Mouse (Mus musculus) forebrain, embryonic 11.5 days (tissue): ENCODE measurements around the gene Gyg. TPM values are rescaled to one million over a fixed set of nuclear protein-coding genes. Genes with fewer than 3 reads are reported as not detected.

Source experiments
- ATAC-seq: fragments of 200-750 bp; cut with Nextera tagmentation; replicated peaks from 2 replicates; pipeline ENCODE4 v1.8.0; 2017; ENCODE audit warnings: moderate TSS enrichment; ENCODE audit not compliant: low FRiP score
- DNase-seq: peaks from one replicate; pipeline ENCODE4 v3.0.0-alpha.2; 2017; ENCODE audit warnings: low spot score
- H3K27ac ChIP-seq: fragments of 300-500 bp; sonication (generic); 2 replicates; pipeline ENCODE4 v1.5.1; 2014; ENCODE audit warnings: low read depth, low read length
- H3K27me3 ChIP-seq: fragments of 300-500 bp; sonication (generic); 2 replicates; pipeline ENCODE4 v1.6.1; 2014; ENCODE audit warnings: mild to moderate bottlenecking, low read length, mixed read lengths; ENCODE audit not compliant: control insufficient read depth, insufficient read depth
- H3K36me3 ChIP-seq: fragments of 300-500 bp; sonication (generic); 2 replicates; pipeline ENCODE4 v1.6.1; 2014; ENCODE audit warnings: mild to moderate bottlenecking, low read length, moderate library complexity, mixed read lengths; ENCODE audit not compliant: control insufficient read depth, insufficient read depth
- H3K4me1 ChIP-seq: fragments of 300-500 bp; sonication (generic); replicated peaks from 2 replicates; pipeline ENCODE4 v1.6.1; 2014; ENCODE audit warnings: low read length, mixed read lengths; ENCODE audit not compliant: control insufficient read depth, insufficient read depth
- H3K4me2 ChIP-seq: fragments of 300-500 bp; sonication (generic); 2 replicates; pipeline ENCODE4 v1.6.1; 2014; ENCODE audit warnings: low read depth, mild to moderate bottlenecking, low read length, moderate library complexity, mixed read lengths; ENCODE audit not compliant: severe bottlenecking
- H3K4me3 ChIP-seq: fragments of 300-500 bp; sonication (generic); 2 replicates; pipeline ENCODE4 v1.5.1; 2014; ENCODE audit warnings: low read depth, low read length
- H3K9ac ChIP-seq: fragments of 300-500 bp; sonication (generic); 2 replicates; pipeline ENCODE4 v1.6.1; 2014; ENCODE audit warnings: low read length
- H3K9me3 ChIP-seq: fragments of 300-500 bp; sonication (generic); 2 replicates; pipeline ENCODE4 v1.6.1; 2016; ENCODE audit warnings: low read length, mixed read lengths; ENCODE audit not compliant: control insufficient read depth
- WGBS: fragments of 180-500 bp; shearing (Covaris S2); extraction: QIAGEN DNeasy Blood & Tissue Kit; methylation state at CpG from one replicate; pipeline ENCODE4 v1.1.7; 2014; 5-methylcytosine and 5-hydroxymethylcytosine counted together
- polyA plus RNA-seq: library from polyadenylated mRNA; unstranded; fragments of >200 nt; fragmentation: Nextera tagmentation; extraction: Ambion mirVana; gene quantifications from 2 replicates; pipeline ENCODE4 v1.2.1, GENCODE M21; 2014

Gyg gene
- 36.2 and 37.6 TPM in 2 replicates for polyA plus RNA-seq

GRCm38 (mm10) chr3:20154531-20155367 is at the start of gene Gyg:
TSS of gene Gyg (minus strand) at chr3:20155317.
- peak within 1 kb of the TSS; percentile 77 for H3K9ac ChIP-seq
- peak within 1 kb of the TSS; percentile 52 for H3K4me3 ChIP-seq
- under 1% methylated on average over 73 of the region's 73 CpGs for WGBS
- DNase-seq (peak; percentile 77), ATAC-seq (peak; percentile 94)
- no peaks in the 10 kb centered on the region; the same call in 1 of the 2 replicates for H3K4me1 ChIP-seq
- no peaks in the 10 kb centered on the region for H3K36me3 ChIP-seq
- H3K4me2 ChIP-seq: peak within 1 kb of the TSS; percentile 87
- H3K9me3 ChIP-seq: peaks cover 3% of the 10 kb centered on the region; the same call in 1 of the 2 replicates
- no peak within 1 kb of the TSS for H3K27ac ChIP-seq
- no peaks in the 10 kb centered on the region for H3K27me3 ChIP-seq

- Histone ChIP-seq H3K9me3 (no peaks in the 10 kb centered on the region), H3K9ac (no peak overlapping the region), H3K4me1 (no peaks in the 10 kb centered on the region), H3K27me3 (no peaks in the 10 kb centered on the region), H3K4me2 (no peak overlapping the region), H3K4me3 (no peak overlapping the region), H3K27ac (no peak overlapping the region), H3K36me3 (no peaks in the 10 kb centered on the region)
- 28% methylated on average over 6 of the region's 6 CpGs for WGBS
- DNase-seq: peak; percentile 83
- peak; percentile 75 for ATAC-seq
These were observed 43.8 kb upstream of the Gyg start for GRCm38 (mm10) chr3:20198869-20199268.

DNA sequence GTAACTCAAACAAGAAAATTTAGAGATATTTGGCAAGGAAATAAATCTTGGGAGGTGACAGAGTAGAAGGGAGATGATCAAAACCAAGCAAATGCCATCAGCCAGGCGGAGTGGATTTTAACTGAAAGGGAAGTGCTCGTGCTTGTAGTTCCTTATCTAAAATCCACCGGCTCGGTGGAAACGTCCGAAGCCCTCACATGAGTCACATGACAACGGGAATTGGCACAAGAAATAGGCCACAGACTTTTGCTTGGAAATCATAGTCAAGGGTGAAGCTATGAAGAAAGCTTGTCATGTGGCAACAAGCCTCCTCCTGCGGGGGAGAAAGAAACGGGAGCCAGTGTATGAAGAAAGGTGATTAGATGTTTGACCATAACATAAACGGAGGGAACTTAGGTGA is 42.8 kb upstream of the Gyg start:
- 90% methylated on average over 10 of the region's 10 CpGs for WGBS
- no peak for ATAC-seq
- H3K4me3 ChIP-seq: no peak overlapping the region

DNA sequence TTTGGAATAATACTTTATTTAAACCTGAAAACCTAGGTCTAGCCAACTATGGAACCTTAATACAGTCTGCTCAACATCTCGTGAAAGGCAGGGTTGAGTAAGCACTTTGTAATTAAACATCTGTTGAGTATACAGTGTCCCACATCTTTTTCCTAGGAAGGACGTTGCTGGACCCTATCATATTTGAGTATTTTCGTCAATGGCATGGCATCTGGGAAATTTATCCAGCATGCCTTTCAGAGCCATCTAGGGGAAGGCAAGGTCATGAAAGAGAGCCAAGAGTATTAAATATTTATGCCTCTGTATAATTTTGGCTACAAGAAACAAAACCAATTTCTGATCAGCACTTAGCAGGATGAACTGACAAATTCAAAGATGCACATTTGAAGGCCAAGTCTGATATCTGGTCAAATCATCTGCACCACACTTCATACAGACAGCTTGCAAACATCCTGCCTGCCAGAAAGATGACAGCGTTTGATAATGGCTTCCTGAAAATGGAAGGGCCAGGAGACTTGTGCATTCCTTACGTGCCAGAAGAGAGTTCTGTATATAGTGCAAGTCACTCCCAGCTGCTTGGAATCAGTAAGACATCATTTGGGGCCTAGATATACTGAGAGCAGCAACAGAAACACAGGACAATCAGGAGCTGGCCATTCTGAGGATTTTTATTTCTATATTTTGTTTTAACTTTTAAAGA is 34.0 kb upstream of the Gyg start:
- H3K9me3 ChIP-seq: no peaks in the 10 kb centered on the region
- H3K4me1 ChIP-seq: no peaks in the 10 kb centered on the region
- no peak overlapping the region for H3K4me2 ChIP-seq
- no peak for DNase-seq
- no peak overlapping the region for H3K9ac ChIP-seq
- no peak overlapping the region for H3K27ac ChIP-seq
- H3K36me3 ChIP-seq: no peaks in the 10 kb centered on the region
- ATAC-seq: no peak
- no peak overlapping the region for H3K4me3 ChIP-seq
- H3K27me3 ChIP-seq: no peaks in the 10 kb centered on the region
- WGBS: 73% methylated on average over 5 of the region's 5 CpGs

More for the DNA sequence above, 42.8 kb upstream of the Gyg start:
- H3K36me3 ChIP-seq: no peaks in the 10 kb centered on the region
- no peaks in the 10 kb centered on the region for H3K9me3 ChIP-seq
- H3K4me2 ChIP-seq: no peak overlapping the region
- no peak for DNase-seq
- no peak overlapping the region for H3K9ac ChIP-seq
- H3K27me3 ChIP-seq: no peaks in the 10 kb centered on the region
- no peak overlapping the region for H3K27ac ChIP-seq
- no peaks in the 10 kb centered on the region for H3K4me1 ChIP-seq

DNA sequence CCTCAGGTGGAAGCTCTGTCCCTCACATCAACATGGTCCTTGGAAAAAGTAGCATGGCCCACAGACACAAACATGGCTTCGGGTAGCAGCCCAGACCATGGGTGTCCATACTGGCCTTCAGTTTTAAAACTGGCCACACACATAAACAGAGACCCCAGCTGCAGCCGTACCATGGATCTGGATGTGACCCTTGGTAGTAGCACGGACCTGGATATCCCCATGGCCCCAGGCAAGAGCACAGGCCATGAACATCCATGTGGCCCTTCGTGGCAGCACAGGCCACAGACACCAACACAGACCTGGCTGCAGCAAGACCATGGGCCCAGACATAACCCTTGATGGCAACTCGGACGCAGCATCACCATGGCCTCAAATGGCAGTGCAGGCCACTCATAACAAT is 17.3 kb upstream of the Gyg start:
- DNase-seq: no peak
- Histone ChIP-seq H3K4me1 (no peaks in the 10 kb centered on the region), H3K9ac (no peak overlapping the region), H3K4me2 (no peak overlapping the region), H3K36me3 (no peaks in the 10 kb centered on the region), H3K4me3 (no peak overlapping the region), H3K27ac (no peak overlapping the region), H3K27me3 (no peaks in the 10 kb centered on the region), H3K9me3 (no peaks in the 10 kb centered on the region)
- 0 out of 2 replicates have a peak, but pooled peaks have one; percentile 12 for ATAC-seq
- WGBS: 89% methylated on average over 6 of the region's 6 CpGs

GRCm38 (mm10) chr3:20167487-20167886 is 12.4 kb upstream of the Gyg start:
- Histone ChIP-seq H3K27me3 (no peaks in the 10 kb centered on the region), H3K4me3 (no peak overlapping the region), H3K9me3 (no peaks in the 10 kb centered on the region), H3K4me2 (no peak overlapping the region), H3K27ac (no peak overlapping the region), H3K9ac (no peak overlapping the region), H3K4me1 (no peaks in the 10 kb centered on the region), H3K36me3 (no peaks in the 10 kb centered on the region)
- 87% methylated on average over 1 of the region's 1 CpGs for WGBS
- no peak for ATAC-seq
- DNase-seq: no peak

- Histone ChIP-seq H3K9me3 (peaks cover 3% of the 10 kb centered on the region; the same call in 1 of the 2 replicates), H3K9ac (no peak overlapping the region), H3K27ac (no peak overlapping the region), H3K27me3 (no peaks in the 10 kb centered on the region), H3K36me3 (no peaks in the 10 kb centered on the region), H3K4me1 (no peaks in the 10 kb centered on the region; the same call in 1 of the 2 replicates), H3K4me2 (peak overlapping the region; percentile 87; the same call in 1 of the 2 replicates), H3K4me3 (peak overlapping the region; percentile 52; the same call in 1 of the 2 replicates)
- ATAC-seq (no peak), DNase-seq (no peak)
- 86% methylated on average over 6 of the region's 6 CpGs for WGBS
These were observed 359 bp upstream of the Gyg start for GRCm38 (mm10) chr3:20155476-20155875.

DNA sequence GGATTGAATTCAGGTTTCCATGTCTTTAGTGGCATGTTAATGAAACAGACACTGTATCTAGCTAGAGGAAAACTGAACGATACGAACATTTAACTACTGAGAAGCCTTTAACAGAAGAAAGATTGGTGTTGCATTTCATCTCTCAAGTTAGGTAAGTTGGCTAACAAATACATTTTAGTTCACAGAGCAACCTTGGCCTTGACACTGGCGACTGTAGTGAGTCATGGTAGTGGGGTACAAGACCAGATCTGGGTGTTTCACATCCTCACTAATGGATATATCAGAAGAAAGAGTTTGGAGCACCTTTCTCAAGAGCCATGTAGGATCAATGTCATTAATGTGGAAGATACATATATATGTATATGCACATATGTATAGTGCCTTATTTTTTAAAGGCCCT is 3.5 kb downstream of the Gyg start:
- H3K36me3 ChIP-seq: no peaks in the 10 kb centered on the region; the same call in 1 of the 2 replicates
- no peak overlapping the region for H3K4me3 ChIP-seq
- no peaks in the 10 kb centered on the region for H3K9me3 ChIP-seq
- H3K27ac ChIP-seq: no peak overlapping the region
- H3K4me1 ChIP-seq: no peaks in the 10 kb centered on the region; the same call in 1 of the 2 replicates
- DNase-seq (no peak), ATAC-seq (no peak)
- H3K27me3 ChIP-seq: no peaks in the 10 kb centered on the region
- H3K4me2 ChIP-seq: no peak overlapping the region
- no peak overlapping the region for H3K9ac ChIP-seq
- WGBS: 96% methylated on average over 3 of the region's 3 CpGs
